Mouse (Mus musculus): ENCODE measurements around the gene Hip1.

- TF ChIP-seq GATA1 (IDR thresholded peaks at IDR 0.05; ENCODE audit: borderline replicate concordance, low read length): no peak
- no peak for TF ChIP-seq FLI1 (IDR thresholded peaks at IDR 0.05; ENCODE audit: low read length)
Observed at GRCm38 (mm10) chr5:135465833-135466291, 79.1 kb downstream of the Hip1 start.
